Mouse (Mus musculus): Measurements from ENCODE around the gene Rptor. TPM values are rescaled to one million over a fixed set of nuclear protein-coding genes. Genes with fewer than 3 reads are reported as not detected.

Rptor gene
- polyA plus RNA-seq, 1 experiment: 35.2 TPM

- TF ChIP-seq CTCF (IDR thresholded peaks at IDR 0.05; ENCODE audit: extremely low read depth, insufficient read depth, low read length): no peak
- TF ChIP-seq POLR2A (IDR thresholded peaks at IDR 0.05; ENCODE audit: extremely low read depth, insufficient read depth, low read length): no peak
Observed at GRCm38 (mm10) chr11:119600286-119600685, 2.4 kb upstream of the Rptor start.

GRCm38 (mm10) chr11:119602177-119602700 is 466 bp upstream of the Rptor start:
- TF ChIP-seq POLR2A (IDR thresholded peaks at IDR 0.05; ENCODE audit: extremely low read depth, insufficient read depth, low read length): no peak
- no peak for TF ChIP-seq CTCF (IDR thresholded peaks at IDR 0.05; ENCODE audit: extremely low read depth, insufficient read depth, low read length)
- Histone ChIP-seq H3K4me1 (ENCODE audit: control insufficient read depth, insufficient read depth, low read length) (peaks cover 5% of the 10 kb centered on the region; the same call in 1 of the 2 replicates), H3K27ac (ENCODE audit: insufficient read depth, low read length) (no peak overlapping the region), H3K4me3 (ENCODE audit: insufficient read depth, low read length) (peak overlapping the region; percentile 62; the same call in 1 of the 2 replicates)

More at GRCm38 (mm10) chr11:119600286-119600685, 2.4 kb upstream of the Rptor start:
- no peak overlapping the region for H3K27ac ChIP-seq (ENCODE audit: insufficient read depth, low read length)
- H3K4me1 ChIP-seq (ENCODE audit: control insufficient read depth, insufficient read depth, low read length): peaks cover 5% of the 10 kb centered on the region; the same call in 1 of the 2 replicates
- no peak overlapping the region for H3K4me3 ChIP-seq (ENCODE audit: insufficient read depth, low read length)

DNA sequence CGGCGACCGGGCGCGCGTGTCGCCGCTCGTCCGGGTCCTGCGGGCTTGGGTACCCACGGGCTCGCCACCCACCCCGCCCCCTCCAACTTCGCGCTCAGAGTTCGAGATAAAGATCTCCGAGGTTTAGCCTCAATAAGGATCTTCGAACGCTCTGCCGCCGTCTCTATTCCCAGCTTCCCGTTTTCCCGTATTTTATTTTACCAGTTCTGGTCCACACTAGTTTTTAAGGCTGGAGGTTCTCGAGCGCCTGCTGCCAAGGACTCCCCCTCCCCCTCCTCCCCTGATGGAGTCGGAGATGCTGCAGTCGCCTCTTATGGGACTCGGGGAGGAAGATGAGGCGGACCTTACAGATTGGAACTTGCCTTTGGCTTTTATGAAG is 811 bp downstream of the Rptor start:
- no peak for TF ChIP-seq CTCF (IDR thresholded peaks at IDR 0.05; ENCODE audit: extremely low read depth, insufficient read depth, low read length)
- H3K4me3 ChIP-seq (ENCODE audit: insufficient read depth, low read length): peak overlapping the region; percentile 62
- peaks cover 5% of the 10 kb centered on the region; the same call in 1 of the 2 replicates for H3K4me1 ChIP-seq (ENCODE audit: control insufficient read depth, insufficient read depth, low read length)
- no peak overlapping the region for H3K27ac ChIP-seq (ENCODE audit: insufficient read depth, low read length)

GRCm38 (mm10) chr11:119607464-119607863 is 4.8 kb downstream of the Rptor start:
- TF ChIP-seq CTCF (IDR thresholded peaks at IDR 0.05; ENCODE audit: extremely low read depth, insufficient read depth, low read length) (no peak), POLR2A (IDR thresholded peaks at IDR 0.05; ENCODE audit: extremely low read depth, insufficient read depth, low read length) (no peak)

DNA sequence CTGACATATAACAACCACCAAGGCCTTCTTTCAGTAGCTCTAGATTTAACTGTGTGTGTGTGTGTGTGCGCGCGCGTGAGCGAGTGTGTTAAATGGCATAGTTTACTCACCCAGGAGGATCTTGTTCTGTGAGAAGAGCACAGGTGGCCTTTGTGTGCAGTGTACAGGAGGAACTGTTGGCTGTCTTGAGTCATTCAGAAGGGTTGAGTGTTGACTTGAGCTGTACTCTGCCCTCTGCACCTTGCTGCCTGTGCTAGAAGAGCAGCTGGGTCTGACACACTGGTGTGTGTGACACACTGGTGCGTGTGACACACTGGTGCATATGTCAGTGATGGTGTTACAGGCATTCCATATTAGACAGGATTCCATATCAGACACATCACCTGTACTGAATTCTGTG is 8.8 kb downstream of the Rptor start:
- no peak for TF ChIP-seq POLR2A (IDR thresholded peaks at IDR 0.05; ENCODE audit: extremely low read depth, insufficient read depth, low read length)
- TF ChIP-seq CTCF (IDR thresholded peaks at IDR 0.05; ENCODE audit: extremely low read depth, insufficient read depth, low read length): no peak
- peaks cover 2% of the 10 kb centered on the region for H3K4me1 ChIP-seq (ENCODE audit: control insufficient read depth, insufficient read depth, low read length)
- no peak overlapping the region for H3K4me3 ChIP-seq (ENCODE audit: insufficient read depth, low read length)
- no peak overlapping the region for H3K27ac ChIP-seq (ENCODE audit: insufficient read depth, low read length)

More at GRCm38 (mm10) chr11:119607464-119607863, 4.8 kb downstream of the Rptor start:
- Histone ChIP-seq H3K4me1 (ENCODE audit: control insufficient read depth, insufficient read depth, low read length) (peaks cover 5% of the 10 kb centered on the region), H3K4me3 (ENCODE audit: insufficient read depth, low read length) (no peak overlapping the region), H3K27ac (ENCODE audit: insufficient read depth, low read length) (no peak overlapping the region)

DNA sequence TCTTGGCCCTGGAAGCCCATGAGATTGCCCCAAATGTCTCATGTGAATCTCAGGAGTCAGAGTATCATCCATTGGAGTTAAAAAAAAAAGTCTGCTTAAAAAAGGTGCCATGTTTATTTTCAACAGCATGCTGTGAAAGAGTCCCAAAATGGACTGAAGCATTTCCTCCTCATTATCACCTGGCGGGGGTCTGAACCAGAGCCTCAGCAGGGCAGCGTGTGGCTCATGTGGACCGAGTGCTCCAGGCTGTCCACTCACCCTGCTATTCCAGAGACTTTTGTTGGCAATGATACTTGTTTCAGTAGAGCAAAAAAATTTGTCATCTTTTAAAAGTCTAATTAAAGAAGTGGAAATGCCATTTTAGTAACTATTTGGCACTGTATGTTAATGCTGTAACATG is 9.5 kb downstream of the Rptor start:
- Histone ChIP-seq H3K4me3 (ENCODE audit: insufficient read depth, low read length) (no peak overlapping the region), H3K4me1 (ENCODE audit: control insufficient read depth, insufficient read depth, low read length) (peaks cover 2% of the 10 kb centered on the region), H3K27ac (ENCODE audit: insufficient read depth, low read length) (no peak overlapping the region)
- TF ChIP-seq POLR2A (IDR thresholded peaks at IDR 0.05; ENCODE audit: extremely low read depth, insufficient read depth, low read length): no peak

GRCm38 (mm10) chr11:119615087-119615486 is 12.4 kb downstream of the Rptor start:
- H3K4me1 ChIP-seq (ENCODE audit: control insufficient read depth, insufficient read depth, low read length): peaks cover 2% of the 10 kb centered on the region
- no peak overlapping the region for H3K4me3 ChIP-seq (ENCODE audit: insufficient read depth, low read length)
- TF ChIP-seq CTCF (IDR thresholded peaks at IDR 0.05; ENCODE audit: extremely low read depth, insufficient read depth, low read length): no peak
- TF ChIP-seq POLR2A (IDR thresholded peaks at IDR 0.05; ENCODE audit: extremely low read depth, insufficient read depth, low read length): no peak
- no peak overlapping the region for H3K27ac ChIP-seq (ENCODE audit: insufficient read depth, low read length)

- Histone ChIP-seq H3K4me3 (ENCODE audit: insufficient read depth, low read length) (no peak overlapping the region), H3K27ac (ENCODE audit: insufficient read depth, low read length) (no peak overlapping the region), H3K4me1 (ENCODE audit: control insufficient read depth, insufficient read depth, low read length) (0 out of 2 replicates have a peak, but pooled peaks cover 2% of the 10 kb centered on the region)
- TF ChIP-seq CTCF (IDR thresholded peaks at IDR 0.05; ENCODE audit: extremely low read depth, insufficient read depth, low read length) (peak; percentile 56), POLR2A (IDR thresholded peaks at IDR 0.05; ENCODE audit: extremely low read depth, insufficient read depth, low read length) (no peak)
Observed at GRCm38 (mm10) chr11:119618763-119619162, 16.1 kb downstream of the Rptor start.

DNA sequence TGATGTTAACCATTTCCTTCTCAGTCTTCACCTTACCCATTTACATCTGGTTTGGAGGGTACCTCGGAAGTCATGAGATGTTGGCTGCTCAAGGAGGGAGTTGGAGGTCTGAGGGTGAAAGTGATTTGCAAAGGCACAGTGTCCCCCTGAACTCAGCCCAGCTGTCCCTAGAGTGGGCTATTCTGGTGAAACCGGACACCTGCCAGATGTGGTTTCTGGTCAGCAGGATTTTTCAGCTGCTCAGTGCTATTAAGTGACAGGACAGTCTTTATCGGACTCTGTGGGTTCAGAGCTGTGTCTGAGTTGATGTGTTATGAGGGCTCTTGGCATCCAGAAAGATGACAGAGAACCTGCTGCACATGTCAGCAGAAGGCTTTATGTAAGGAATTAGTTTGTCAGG is 18.6 kb downstream of the Rptor start:
- TF ChIP-seq CTCF (IDR thresholded peaks at IDR 0.05; ENCODE audit: extremely low read depth, insufficient read depth, low read length): no peak
- no peak for TF ChIP-seq POLR2A (IDR thresholded peaks at IDR 0.05; ENCODE audit: extremely low read depth, insufficient read depth, low read length)

GRCm38 (mm10) chr11:119623800-119624199 is 21.1 kb downstream of the Rptor start:
- no peak for TF ChIP-seq CTCF (IDR thresholded peaks at IDR 0.05; ENCODE audit: extremely low read depth, insufficient read depth, low read length)
- Histone ChIP-seq H3K4me3 (ENCODE audit: insufficient read depth, low read length) (no peak overlapping the region), H3K4me1 (ENCODE audit: control insufficient read depth, insufficient read depth, low read length) (peaks cover 12% of the 10 kb centered on the region), H3K27ac (ENCODE audit: insufficient read depth, low read length) (no peak overlapping the region)

More for the DNA sequence above, 18.6 kb downstream of the Rptor start:
- Histone ChIP-seq H3K4me1 (ENCODE audit: control insufficient read depth, insufficient read depth, low read length) (peaks cover 12% of the 10 kb centered on the region), H3K4me3 (ENCODE audit: insufficient read depth, low read length) (no peak overlapping the region), H3K27ac (ENCODE audit: insufficient read depth, low read length) (no peak overlapping the region)
